Mouse (Mus musculus) gastrocnemius, adult 18-20 months (tissue): ENCODE measurements around the gene Phyhipl. TPM values are rescaled to one million over a fixed set of nuclear protein-coding genes. Genes with fewer than 3 reads are reported as not detected.

Source experiments
- DNase-seq: peaks from one replicate; pipeline ENCODE4 v3.0.0; 2021; ENCODE audit warnings: low spot score
- total RNA-seq, 2 experiments: library from RNA; stranded (reverse); gene quantifications; 2 replicates each; pipeline ENCODE4 v1.2.3; 2021

Gene Phyhipl
- total RNA-seq, 2 experiments from 2014 or later = not detected

- no peak for DNase-seq
Measured at GRCm38 (mm10) chr10:70533986-70534385, 121.8 kb downstream of the Phyhipl start.

GRCm38 (mm10) chr10:70533301-70533781 is 122.4 kb downstream of the Phyhipl start:
- DNase-seq = peak; percentile 28

- no peak for DNase-seq
Measured at GRCm38 (mm10) chr10:70532249-70532648, 123.5 kb downstream of the Phyhipl start.

GRCm38 (mm10) chr10:70530185-70530823 is 125.5 kb downstream of the Phyhipl start:
- peak; percentile 12 for DNase-seq

- DNase-seq = no peak
Measured at GRCm38 (mm10) chr10:70521379-70521778, 134.4 kb downstream of the Phyhipl start.

- peak; percentile 63 for DNase-seq
Measured at GRCm38 (mm10) chr10:70520143-70521131, 135.3 kb downstream of the Phyhipl start.

- DNase-seq = no peak
Measured at GRCm38 (mm10) chr10:70519640-70520099, 136.1 kb downstream of the Phyhipl start.

- DNase-seq = no peak
Measured at GRCm38 (mm10) chr10:70516661-70517060, 139.1 kb downstream of the Phyhipl start.

GRCm38 (mm10) chr10:70514848-70515247 is 140.9 kb downstream of the Phyhipl start:
- no peak for DNase-seq

- DNase-seq = no peak
Measured at GRCm38 (mm10) chr10:70507880-70508279, 147.9 kb downstream of the Phyhipl start.

Other genes starting within 250 kb of the Phyhipl start
- gene Fam13c, start 215.5 kb downstream of the Phyhipl start, total RNA-seq = 1 to 10 TPM; 4.6 to 6.3 TPM